Mouse (Mus musculus) forebrain, embryonic 14.5 days (tissue): Measurements from ENCODE around the gene Olig2. TPM values are rescaled to one million over a fixed set of nuclear protein-coding genes. Genes with fewer than 3 reads are reported as not detected.
"Not testable (repeated sequence)": the region's sequence is repeated elsewhere in the genome, so short reads cannot be mapped to it uniquely, and the experiment has no call there.

Experiments used
- ATAC-seq: fragments of 200-750 bp; cut with Nextera tagmentation; 2 replicates; pipeline ENCODE4 v1.8.0; 2017; ENCODE audit warnings: mild to moderate bottlenecking, moderate library complexity
- DNase-seq: peaks from one replicate; pipeline ENCODE4 v3.0.0-alpha.2; 2015; ENCODE audit warnings: low spot score
- H3K27ac ChIP-seq: fragments of 300-500 bp; sonication (generic); 2 replicates; pipeline ENCODE4 v1.5.1; 2014; ENCODE audit warnings: low read depth, mild to moderate bottlenecking, control low read depth, low read length, moderate library complexity
- H3K27me3 ChIP-seq: fragments of 300-500 bp; sonication (generic); replicated peaks from 2 replicates; pipeline ENCODE4 v1.6.1; 2014; ENCODE audit warnings: low read length, control low read depth, mixed read lengths; ENCODE audit not compliant: control insufficient read depth, insufficient read depth
- H3K36me3 ChIP-seq: fragments of 300-500 bp; sonication (generic); 2 replicates; pipeline ENCODE4 v1.6.1; 2014; ENCODE audit warnings: low read length, control low read depth; ENCODE audit not compliant: control insufficient read depth, insufficient read depth
- H3K4me1 ChIP-seq: fragments of 300-500 bp; sonication (generic); 2 replicates; pipeline ENCODE4 v1.6.1; 2014; ENCODE audit warnings: antibody characterized with exemption, low read length, control low read depth; ENCODE audit not compliant: control insufficient read depth, insufficient read depth
- H3K4me2 ChIP-seq: fragments of 300-500 bp; sonication (generic); 2 replicates; pipeline ENCODE4 v1.6.1; 2014; ENCODE audit warnings: mild to moderate bottlenecking, control low read depth, low read length
- H3K4me3 ChIP-seq: fragments of 300-500 bp; sonication (generic); 2 replicates; pipeline ENCODE4 v1.5.1; 2014; ENCODE audit warnings: low read depth, low read length, control low read depth
- H3K9ac ChIP-seq: fragments of 300-500 bp; sonication (generic); 2 replicates; pipeline ENCODE4 v1.6.1; 2014; ENCODE audit warnings: mild to moderate bottlenecking, low read length, control low read depth, moderate library complexity
- H3K9me3 ChIP-seq: fragments of 300-500 bp; sonication (generic); replicated peaks from 2 replicates; pipeline ENCODE4 v1.6.1; 2016; ENCODE audit warnings: low read length, control low read depth, mixed read lengths; ENCODE audit not compliant: control insufficient read depth
- WGBS: fragments of 180-500 bp; shearing (Covaris S2); extraction: QIAGEN DNeasy Blood & Tissue Kit; methylation state at CpG from one replicate; pipeline ENCODE4 v1.1.7; 2014; 5-methylcytosine and 5-hydroxymethylcytosine counted together
- polyA plus RNA-seq: library from polyadenylated mRNA; unstranded; fragments of >200 nt; fragmentation: Nextera tagmentation; extraction: Ambion mirVana; gene quantifications from 2 replicates; pipeline ENCODE4 v1.2.1, GENCODE M21; 2014

Gene Olig2
- polyA plus RNA-seq, 1 experiment from 2014 or later, result 5.2 TPM

DNA sequence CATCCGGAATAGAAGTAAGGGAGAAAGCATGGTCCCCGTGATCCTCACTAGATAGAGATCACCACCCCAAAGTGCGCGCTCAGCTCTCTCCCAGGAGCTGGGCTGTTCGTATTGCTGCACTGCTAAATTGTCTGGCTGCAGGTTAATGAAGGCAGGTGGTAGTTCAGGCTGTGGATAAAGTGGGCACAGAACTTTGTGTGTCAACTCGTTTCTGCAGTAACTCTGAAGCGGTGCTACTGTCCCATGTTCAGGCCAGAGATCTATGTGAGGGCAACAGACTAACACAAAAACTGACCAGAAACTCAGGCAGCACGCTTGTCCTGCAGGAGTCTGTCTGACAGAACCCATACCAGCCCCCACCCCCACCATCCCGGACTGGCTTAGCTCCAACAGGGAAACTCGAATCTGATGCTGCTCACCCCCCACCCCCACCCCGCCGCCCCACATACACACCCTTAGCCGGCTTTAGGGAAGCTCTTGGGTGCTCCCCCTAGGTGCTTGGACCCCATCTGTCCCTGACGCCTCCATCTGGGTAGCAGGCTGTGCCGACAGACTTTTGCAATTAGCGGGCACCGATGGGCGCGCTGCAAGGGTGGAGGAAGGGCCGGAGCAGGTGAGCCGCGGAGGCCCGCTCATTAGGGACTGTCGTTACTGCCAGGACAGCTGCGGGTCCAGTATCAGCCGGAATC is 6.7 kb downstream of the Olig2 start:
- H3K27ac ChIP-seq, result no peak overlapping the region
- no peaks in the 10 kb centered on the region for H3K36me3 ChIP-seq
- WGBS, result 4% methylated on average over 26 of the region's 26 CpGs
- H3K9ac ChIP-seq, result no peak overlapping the region
- H3K4me1 ChIP-seq, result peaks cover 12% of the 10 kb centered on the region
- peak overlapping the region; percentile 33; the same call in 1 of the 2 replicates for H3K4me2 ChIP-seq
- peaks cover 85% of the 10 kb centered on the region for H3K27me3 ChIP-seq
- DNase-seq (peak; percentile 69), ATAC-seq (peak; percentile 75)
- no peak overlapping the region for H3K4me3 ChIP-seq
- no peaks in the 10 kb centered on the region for H3K9me3 ChIP-seq

GRCm38 (mm10) chr16:91232470-91233240 is 7.4 kb downstream of the Olig2 start:
- Histone ChIP-seq H3K4me1 (peaks cover 11% of the 10 kb centered on the region), H3K9me3 (no peaks in the 10 kb centered on the region), H3K4me3 (no peak overlapping the region), H3K36me3 (no peaks in the 10 kb centered on the region), H3K27me3 (peaks cover 80% of the 10 kb centered on the region), H3K27ac (no peak overlapping the region), H3K4me2 (peak overlapping the region; percentile 33; the same call in 1 of the 2 replicates), H3K9ac (no peak overlapping the region)
- ATAC-seq (no peak; the same call in 1 of the 2 replicates), DNase-seq (no peak)
- WGBS, result 4% methylated on average over 25 of the region's 25 CpGs

GRCm38 (mm10) chr16:91233241-91233944 is 8.1 kb downstream of the Olig2 start:
- no peak for ATAC-seq
- peaks cover 11% of the 10 kb centered on the region for H3K4me1 ChIP-seq
- 20% methylated on average over 11 of the region's 11 CpGs for WGBS
- H3K27me3 ChIP-seq, result peaks cover 83% of the 10 kb centered on the region
- H3K36me3 ChIP-seq, result no peaks in the 10 kb centered on the region
- DNase-seq, result no peak
- H3K27ac ChIP-seq, result no peak overlapping the region
- H3K4me3 ChIP-seq, result no peak overlapping the region
- H3K4me2 ChIP-seq, result no peak overlapping the region
- no peaks in the 10 kb centered on the region for H3K9me3 ChIP-seq
- no peak overlapping the region for H3K9ac ChIP-seq

GRCm38 (mm10) chr16:91239024-91239423 is 13.8 kb downstream of the Olig2 start:
- Histone ChIP-seq H3K9ac (no peak overlapping the region), H3K27ac (no peak overlapping the region), H3K4me1 (no peaks in the 10 kb centered on the region), H3K4me3 (no peak overlapping the region), H3K4me2 (no peak overlapping the region), H3K9me3 (no peaks in the 10 kb centered on the region), H3K36me3 (no peaks in the 10 kb centered on the region), H3K27me3 (peaks cover 35% of the 10 kb centered on the region)
- ATAC-seq, result no peak
- WGBS, result 67% methylated on average over 4 of the region's 4 CpGs
- DNase-seq, result no peak

- no peak overlapping the region for H3K9ac ChIP-seq
- H3K4me1 ChIP-seq, result peaks cover 2% of the 10 kb centered on the region; the same call in 1 of the 2 replicates
- no peaks in the 10 kb centered on the region for H3K9me3 ChIP-seq
- H3K27me3 ChIP-seq, result peaks cover 12% of the 10 kb centered on the region; the same call in 1 of the 2 replicates
- ATAC-seq (peak; percentile 48; the same call in 1 of the 2 replicates), DNase-seq (peak; percentile 53)
- WGBS, result 25% methylated on average over 9 of the region's 9 CpGs
- no peak overlapping the region for H3K27ac ChIP-seq
- no peak overlapping the region for H3K4me2 ChIP-seq
- no peak overlapping the region for H3K4me3 ChIP-seq
- H3K36me3 ChIP-seq, result no peaks in the 10 kb centered on the region
These were observed 21.0 kb downstream of the Olig2 start for GRCm38 (mm10) chr16:91246292-91246691.

DNA sequence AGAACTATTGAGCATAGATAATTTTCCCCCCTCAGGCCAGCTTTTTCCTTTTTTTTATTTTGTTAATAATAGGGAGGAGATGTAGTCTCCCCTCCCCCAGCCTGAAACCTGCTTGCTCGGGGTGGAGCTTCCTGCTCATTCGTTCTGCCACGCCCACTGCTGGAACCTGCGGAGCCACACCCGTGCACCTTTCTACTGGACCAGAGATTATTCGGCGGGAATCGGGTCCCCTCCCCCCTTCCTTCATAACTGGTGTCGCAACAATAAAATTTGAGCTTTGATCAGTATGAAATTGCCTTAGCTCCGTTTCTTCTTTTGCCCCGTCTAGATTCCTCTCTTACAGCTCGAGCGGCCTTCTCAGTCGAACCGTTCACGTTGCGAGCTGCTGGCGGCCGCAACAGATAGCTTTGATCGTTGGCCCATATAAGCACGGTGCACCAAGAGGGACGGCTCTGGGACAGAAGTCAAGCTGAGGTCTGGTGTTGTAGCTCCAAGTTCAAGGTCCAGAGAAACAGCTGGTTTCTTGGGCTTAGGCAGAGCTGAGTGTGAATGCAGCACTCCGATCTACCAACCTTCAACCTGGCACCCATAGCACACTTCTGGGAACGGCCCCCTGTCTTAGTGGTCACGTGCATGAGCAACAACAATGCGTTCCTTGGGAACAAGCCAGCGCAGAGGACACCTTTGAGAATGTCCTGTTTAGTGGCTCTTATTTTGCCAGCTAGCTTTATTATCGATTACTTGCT is 30.3 kb downstream of the Olig2 start:
- not testable (repeated sequence) for DNase-seq, H3K4me2 ChIP-seq, H3K27ac ChIP-seq, H3K36me3 ChIP-seq, H3K9ac ChIP-seq, H3K9me3 ChIP-seq, H3K4me1 ChIP-seq, ATAC-seq, H3K4me3 ChIP-seq
- 15% methylated on average over 20 of the region's 28 CpGs for WGBS
- H3K27me3 ChIP-seq, result peaks cover 38% of the 10 kb centered on the region

- Histone ChIP-seq H3K9me3 (no peaks in the 10 kb centered on the region), H3K4me1 (peaks cover 2% of the 10 kb centered on the region; the same call in 1 of the 2 replicates), H3K4me3 (no peak overlapping the region), H3K36me3 (no peaks in the 10 kb centered on the region), H3K4me2 (no peak overlapping the region), H3K27ac (no peak overlapping the region), H3K9ac (no peak overlapping the region), H3K27me3 (peaks cover 53% of the 10 kb centered on the region)
- no peak for DNase-seq
- 81% methylated on average over 3 of the region's 3 CpGs for whole genome bisulfite sequencing
- ATAC-seq, result no peak
These were observed 33.7 kb downstream of the Olig2 start for GRCm38 (mm10) chr16:91258956-91259355.

GRCm38 (mm10) chr16:91260861-91261260 is 35.6 kb downstream of the Olig2 start:
- peaks cover 61% of the 10 kb centered on the region for H3K27me3 ChIP-seq
- H3K4me2 ChIP-seq, result no peak overlapping the region
- no peak overlapping the region for H3K9ac ChIP-seq
- no peaks in the 10 kb centered on the region for H3K36me3 ChIP-seq
- 95% methylated on average over 3 of the region's 3 CpGs for WGBS
- peaks cover under 1% of the 10 kb centered on the region; the same call in 1 of the 2 replicates for H3K4me1 ChIP-seq
- DNase-seq, result no peak
- ATAC-seq, result no peak
- H3K4me3 ChIP-seq, result no peak overlapping the region
- no peaks in the 10 kb centered on the region for H3K9me3 ChIP-seq
- no peak overlapping the region for H3K27ac ChIP-seq
